Mouse (Mus musculus) ES-E14 (cell line): Measurements from ENCODE around the gene Enah. TPM values are rescaled to one million over a fixed set of nuclear protein-coding genes. Genes with fewer than 3 reads are reported as not detected.

Source experiments
- DNase-seq: peaks from one replicate; pipeline ENCODE4 v3.0.0-alpha.2; 2013; ENCODE audit warnings: low read depth, low spot score
- H3K27ac ChIP-seq: 2 replicates; pipeline ENCODE4 v1.5.1; 2012; ENCODE audit warnings: low read depth, mild to moderate bottlenecking, low read length, moderate library complexity, mixed read lengths; ENCODE audit not compliant: poor library complexity, insufficient read depth, severe bottlenecking
- H3K36me3 ChIP-seq: 2 replicates; pipeline ENCODE4 v1.6.1; 2012; ENCODE audit warnings: mild to moderate bottlenecking, low read length, moderate library complexity, mixed read lengths; ENCODE audit not compliant: control insufficient read depth, poor library complexity, insufficient read depth, severe bottlenecking
- H3K4me1 ChIP-seq, 2 experiments: fragments of 150-350 bp in 1 of 2; sonication (generic) in 1 of 2; 2 replicates each; pipeline ENCODE4 v1.6.1; 2012; ENCODE audit warnings: low read length in 2 of 2, mild to moderate bottlenecking in 1 of 2, mixed read lengths in 1 of 2; ENCODE audit not compliant: control insufficient read depth in 2 of 2, insufficient read depth in 2 of 2, poor library complexity in 1 of 2
- H3K4me3 ChIP-seq, 2 experiments: fragments of 150-350 bp in 1 of 2; sonication (generic) in 1 of 2; 2 replicates each; pipeline ENCODE4 v1.5.1; 2012; ENCODE audit warnings: low read length in 2 of 2, low read depth in 1 of 2, mild to moderate bottlenecking in 1 of 2, mixed read lengths in 1 of 2; ENCODE audit not compliant: insufficient read depth in 1 of 2, poor library complexity in 1 of 2, severe bottlenecking in 1 of 2
- H3K9ac ChIP-seq: 2 replicates; pipeline ENCODE4 v1.6.1; 2012; ENCODE audit warnings: low read depth, mild to moderate bottlenecking, low read length, mixed read lengths; ENCODE audit not compliant: poor library complexity, insufficient read depth, severe bottlenecking
- H3K9me3 ChIP-seq: fragments of 150-350 bp; sonication (generic); 2 replicates; pipeline ENCODE4 v1.6.1; 2012; ENCODE audit warnings: low read depth, mild to moderate bottlenecking, low read length; ENCODE audit not compliant: control insufficient read depth, insufficient read depth
- CHD2 ChIP-seq: IDR thresholded peaks from 2 replicates; pipeline ENCODE4 v1.6.1; 2014; ENCODE audit warnings: mild to moderate bottlenecking, low read depth, low read length, inconsistent platforms
- HCFC1 ChIP-seq: IDR thresholded peaks from 2 replicates; pipeline ENCODE4 v1.6.1; 2012; ENCODE audit warnings: low read length, inconsistent platforms, borderline replicate concordance; ENCODE audit not compliant: insufficient read depth
- MAFK ChIP-seq: IDR thresholded peaks from 2 replicates; pipeline ENCODE4 v1.6.1; 2014; ENCODE audit warnings: mild to moderate bottlenecking, low read depth, low read length, inconsistent platforms; ENCODE audit not compliant: insufficient read depth
- ZC3H11A ChIP-seq: IDR thresholded peaks from 2 replicates; pipeline ENCODE4 v1.6.1; 2012; ENCODE audit warnings: low read depth, mild to moderate bottlenecking, inconsistent platforms, low read length, borderline replicate concordance
- ZNF384 ChIP-seq: IDR thresholded peaks from 2 replicates; pipeline ENCODE4 v1.6.1; 2012; ENCODE audit warnings: low read depth, low read length, inconsistent platforms
- in situ Hi-C, 2 experiments: fragments of 600-800 bp; cut with MboI; formaldehyde crosslinking; loops; one replicate each; pipeline ENCODE4 v1.15.1; 2025; ENCODE audit warnings: low sequenced_read_pairs in 2 of 2, inconsistent platforms in 1 of 2; ENCODE audit not compliant: unreplicated experiment in 2 of 2
- total RNA-seq: library from RNA; depleted of rRNA; stranded (reverse); fragments of 300-350 nt; gene quantifications from 2 replicates; pipeline ENCODE4 v1.2.3, GENCODE M21; 2012; rRNA removed

Enah gene
- total RNA-seq, 1 experiment, result 331 TPM

DNA sequence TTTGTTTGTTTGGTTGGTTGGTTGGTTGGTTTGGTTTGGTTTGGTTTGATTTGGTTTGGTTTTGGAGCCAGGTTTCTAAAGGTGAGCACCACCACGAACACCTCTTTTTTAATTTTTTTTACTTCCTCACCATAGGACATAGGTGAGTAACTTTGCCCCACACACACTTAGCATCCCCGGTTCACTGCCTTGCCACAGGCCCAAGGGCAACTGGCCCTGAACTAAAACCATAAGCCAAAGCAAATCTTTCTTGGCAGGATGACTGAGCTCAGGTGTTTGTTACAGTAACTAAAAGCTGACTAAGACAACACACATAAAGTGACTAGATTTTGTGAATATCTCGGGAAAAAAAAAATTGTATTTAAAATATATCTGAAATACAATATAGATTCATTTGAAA, 172.4 kb downstream of the Enah start:
- DNase-seq, result no peak
- no peak for TF ChIP-seq CHD2
- no peak for TF ChIP-seq ZNF384
- no peak for TF ChIP-seq HCFC1
- TF ChIP-seq MAFK, result no peak
- TF ChIP-seq ZC3H11A, result no peak
- in situ Hi-C loops, result no loop called here
- H3K4me3 ChIP-seq, result no peak overlapping the region
- H3K36me3 ChIP-seq, result no peaks in the 10 kb centered on the region
- H3K27ac ChIP-seq, result no peak overlapping the region
- H3K9ac ChIP-seq, result no peak overlapping the region
- no peaks in the 10 kb centered on the region for H3K9me3 ChIP-seq
- peaks cover 7 to 8% of the 10 kb centered on the region in 2 experiments; a peak in 1 of 4 replicates for H3K4me1 ChIP-seq

Other genes with a start within 250 kb of the Enah start
- gene Lbr, start 176.9 kb downstream of the Enah start, total RNA-seq, result 240 and 389 TPM in 2 replicates
- gene Srp9, start 104.7 kb upstream of the Enah start, total RNA-seq, result 51.3 and 86.7 TPM in 2 replicates
- gene Vmn1r1, start 144.5 kb upstream of the Enah start, total RNA-seq, result 0.04 TPM in 1 of 2 replicates, not detected in the other